Mouse (Mus musculus): ENCODE measurements at regions not wholly inside any gene's neighbourhood (a gene's known extent, or its start where the extent isn't known, plus 50 kb on each side); places are given as distances from the start of the nearest gene placed in this dataset.

GRCm38 (mm10) chrX:11597548-11597947 lies 269.9 kb downstream of the H2al1j start:
- TF ChIP-seq CTCF (IDR thresholded peaks at IDR 0.05; ENCODE audit: low read depth), result no peak
- TF ChIP-seq EP300 (IDR thresholded peaks at IDR 0.05; ENCODE audit: low read depth), result no peak

All from liver, embryonic 14.5 days (tissue).